Mouse (Mus musculus) heart, postnatal 14 days (tissue): ENCODE data around the gene Pbx1. TPM values are rescaled to one million over a fixed set of nuclear protein-coding genes. Genes with fewer than 3 reads are reported as not detected.

Experiments used
- DNase-seq, 2 experiments: peaks; one replicate each; pipeline ENCODE4 v3.0.0; 2021 to 2022
- intact Hi-C: fragments of 180-260 bp; cut with DNase I; formaldehyde crosslinking; loops from one replicate; pipeline ENCODE4 v1.15.1; 2025
- total RNA-seq, 2 experiments: library from RNA; stranded (reverse); gene quantifications; 2 replicates each; pipeline ENCODE4 v1.2.3; 2021

Pbx1 gene
- total RNA-seq, 2 experiments from 2014 or later: 54.2 to 63.0 TPM

- no peak for DNase-seq
- intact Hi-C loops: loop anchor here (2.0 to 5.0 kb wide), 3 partner anchors 36 to 213 kb away; no protein-coding TSS in a partner anchor
These were observed 3.8 kb downstream of the Pbx1 start for GRCm38 (mm10) chr1:168428255-168428654.

- no peak for DNase-seq
- intact Hi-C loops: loop anchor here (5.0 kb wide), 2 partner anchors 35 to 140 kb away; no protein-coding TSS in a partner anchor
These were observed 4.5 kb downstream of the Pbx1 start for GRCm38 (mm10) chr1:168427596-168427995.

- DNase-seq: no peak
- intact Hi-C loops: loop anchor here (5.0 kb wide), 2 partner anchors 35 to 140 kb away; no protein-coding TSS in a partner anchor
These were observed 5.2 kb downstream of the Pbx1 start for GRCm38 (mm10) chr1:168426900-168427299.

GRCm38 (mm10) chr1:168426281-168426680 lies 5.8 kb downstream of the Pbx1 start:
- intact Hi-C loops: loop anchor here (5.0 kb wide), 2 partner anchors 34 to 139 kb away; no protein-coding TSS in a partner anchor
- no peak for DNase-seq

GRCm38 (mm10) chr1:168425017-168425705 lies 6.9 kb downstream of the Pbx1 start:
- intact Hi-C loops: loop anchor here (5.0 kb wide), 2 partner anchors 33 to 138 kb away; no protein-coding TSS in a partner anchor
- DNase-seq: no peak

GRCm38 (mm10) chr1:168423389-168423930 lies 8.6 kb downstream of the Pbx1 start:
- intact Hi-C loops: no loop called here
- no peak for DNase-seq

- no peak for DNase-seq
- intact Hi-C loops: no loop called here
These were observed 13.2 kb downstream of the Pbx1 start for GRCm38 (mm10) chr1:168418903-168419302.

GRCm38 (mm10) chr1:168417626-168418025 lies 14.4 kb downstream of the Pbx1 start:
- DNase-seq: no peak
- intact Hi-C loops: no loop called here

GRCm38 (mm10) chr1:168416729-168417437 lies 15.2 kb downstream of the Pbx1 start:
- intact Hi-C loops: no loop called here
- no peak for DNase-seq

- intact Hi-C loops: no loop called here
- DNase-seq: no peak
These were observed 21.5 kb downstream of the Pbx1 start for GRCm38 (mm10) chr1:168410611-168411010.

- intact Hi-C loops: no loop called here
- no peak for DNase-seq
These were observed 22.0 kb downstream of the Pbx1 start for GRCm38 (mm10) chr1:168410054-168410453.

- intact Hi-C loops: no loop called here
- DNase-seq: no peak
These were observed 23.3 kb downstream of the Pbx1 start for GRCm38 (mm10) chr1:168408757-168409156.

- no peak for DNase-seq
- intact Hi-C loops: no loop called here
These were observed 24.1 kb downstream of the Pbx1 start for GRCm38 (mm10) chr1:168407958-168408357.

- intact Hi-C loops: no loop called here
- DNase-seq: no peak
These were observed 25.8 kb downstream of the Pbx1 start for GRCm38 (mm10) chr1:168406291-168406675.

- DNase-seq: no peak
- intact Hi-C loops: no loop called here
These were observed 26.3 kb downstream of the Pbx1 start for GRCm38 (mm10) chr1:168405645-168406290.

- no peak for DNase-seq
- intact Hi-C loops: no loop called here
These were observed 28.5 kb downstream of the Pbx1 start for GRCm38 (mm10) chr1:168403529-168403928.

- intact Hi-C loops: no loop called here
- no peak for DNase-seq
These were observed 29.4 kb downstream of the Pbx1 start for GRCm38 (mm10) chr1:168402683-168403082.

- intact Hi-C loops: no loop called here
- no peak for DNase-seq
These were observed 36.4 kb downstream of the Pbx1 start for GRCm38 (mm10) chr1:168395523-168396159.

- DNase-seq: peak in 1 of 2 experiments; percentile 31
- intact Hi-C loops: loop anchor here (5.0 kb wide), 1 partner anchor 33 kb away; no protein-coding TSS in a partner anchor
These were observed 37.5 kb downstream of the Pbx1 start for GRCm38 (mm10) chr1:168394535-168394934.

- intact Hi-C loops: loop anchor here (5.0 kb wide), 1 partner anchor 34 kb away; no protein-coding TSS in a partner anchor
- DNase-seq: no peak
These were observed 38.6 kb downstream of the Pbx1 start for GRCm38 (mm10) chr1:168393456-168393855.
